Mouse (Mus musculus) Muller cell, postnatal 12 days (primary cell): Measurements from ENCODE around the gene Ifitm7.
A peak's percentile ranks its signal among the peaks of the same experiment; 100 is the strongest.
"Not testable (repeated sequence)": the region's sequence is repeated elsewhere in the genome, so short reads cannot be mapped to it uniquely, and the experiment has no call there.

Experiments used
- DNase-seq: peaks from one replicate; pipeline ENCODE4 v3.0.0-alpha.2; 2015; ENCODE audit errors: inconsistent ontology term

Gene Ifitm7

DNA sequence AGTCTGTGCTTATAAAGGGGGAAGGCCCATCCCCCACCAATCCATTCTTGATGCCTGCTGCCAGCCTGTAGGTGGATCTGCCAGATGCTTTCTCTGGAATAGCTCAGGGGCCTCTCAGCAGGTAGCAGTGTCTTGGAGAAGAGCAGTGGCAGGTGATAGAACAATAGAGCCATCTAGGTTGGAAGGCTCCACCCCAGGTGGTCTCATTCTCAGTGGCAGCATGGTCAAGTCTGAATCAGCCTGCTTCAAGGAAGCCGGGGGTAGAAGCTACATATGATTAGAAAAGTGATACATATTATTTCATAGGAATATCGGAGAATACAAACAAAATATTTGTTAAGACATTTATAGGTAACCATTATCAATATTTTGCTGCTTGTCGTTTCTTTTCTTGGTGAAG is 5.0 kb downstream of the Ifitm7 start:
- not testable (repeated sequence) for DNase-seq

DNA sequence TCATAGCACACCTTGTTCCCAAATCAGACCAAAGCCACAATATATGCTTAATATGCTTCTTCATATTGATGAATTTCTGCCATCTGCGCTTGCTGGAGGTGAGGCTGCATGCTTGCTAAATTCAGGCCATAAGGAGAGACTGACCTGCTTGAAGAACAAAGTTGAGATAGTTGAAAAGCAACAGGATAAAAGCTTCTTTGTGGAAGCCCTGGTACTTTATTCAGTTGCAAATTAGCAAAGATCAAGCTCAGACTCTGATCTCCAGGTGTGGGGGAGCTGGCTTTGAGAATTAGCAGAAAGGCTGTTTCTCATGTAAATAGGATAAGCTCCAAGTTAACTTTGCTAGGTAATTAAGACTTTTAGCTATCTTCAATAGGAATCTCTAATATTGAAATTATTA is 9.7 kb downstream of the Ifitm7 start:
- not testable (repeated sequence) for DNase-seq

DNA sequence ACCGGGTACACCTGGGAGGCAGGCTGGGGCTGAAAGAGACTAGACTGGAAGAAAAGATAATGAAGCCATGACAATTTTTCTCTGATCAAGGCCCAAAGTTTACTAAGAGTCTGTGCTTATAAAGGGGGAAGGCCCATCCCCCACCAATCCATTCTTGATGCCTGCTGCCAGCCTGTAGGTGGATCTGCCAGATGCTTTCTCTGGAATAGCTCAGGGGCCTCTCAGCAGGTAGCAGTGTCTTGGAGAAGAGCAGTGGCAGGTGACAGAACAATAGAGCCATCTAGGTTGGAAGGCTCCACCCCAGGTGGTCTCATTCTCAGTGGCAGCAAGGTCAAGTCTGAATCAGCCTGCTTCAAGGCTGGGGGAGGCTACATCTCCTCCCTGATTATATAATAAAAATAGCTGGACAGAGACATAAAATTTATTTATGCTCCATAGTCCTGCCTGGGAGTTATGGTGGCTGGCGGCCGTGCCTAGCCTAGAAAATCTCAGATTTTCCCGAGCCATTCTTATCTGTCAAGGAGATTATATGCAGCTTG is 10.3 kb downstream of the Ifitm7 start:
- not testable (repeated sequence) for DNase-seq

- no peak for DNase-seq
These were observed 14.6 kb downstream of the Ifitm7 start for GRCm38 (mm10) chr16:13972051-13972450.

- DNase-seq = no peak
These were observed 17.6 kb downstream of the Ifitm7 start for GRCm38 (mm10) chr16:13969096-13969495.

GRCm38 (mm10) chr16:13962053-13962452 is 24.6 kb downstream of the Ifitm7 start:
- DNase-seq = no peak

DNA sequence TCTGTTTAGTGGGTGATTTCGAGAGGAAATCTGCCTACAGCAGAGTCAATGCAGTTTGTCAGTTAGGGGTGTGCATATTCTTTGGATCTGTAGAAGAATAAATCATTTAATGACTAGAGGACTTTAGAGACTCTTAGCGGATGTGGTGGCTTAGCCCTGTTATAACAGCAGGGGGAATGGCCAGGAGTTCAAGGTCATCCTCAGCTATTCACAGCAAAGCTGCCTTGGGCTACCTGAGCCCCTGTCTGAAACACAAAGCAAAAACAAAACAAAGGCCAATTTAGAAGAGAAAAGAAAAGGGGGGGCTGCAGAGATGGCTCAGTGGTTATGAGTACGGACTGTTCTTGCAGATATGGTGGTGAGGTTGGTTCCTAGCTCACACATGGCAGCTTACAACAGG is 35.4 kb downstream of the Ifitm7 start:
- no peak for DNase-seq

- DNase-seq = no peak
These were observed 40.4 kb downstream of the Ifitm7 start for GRCm38 (mm10) chr16:13946306-13946705.

DNA sequence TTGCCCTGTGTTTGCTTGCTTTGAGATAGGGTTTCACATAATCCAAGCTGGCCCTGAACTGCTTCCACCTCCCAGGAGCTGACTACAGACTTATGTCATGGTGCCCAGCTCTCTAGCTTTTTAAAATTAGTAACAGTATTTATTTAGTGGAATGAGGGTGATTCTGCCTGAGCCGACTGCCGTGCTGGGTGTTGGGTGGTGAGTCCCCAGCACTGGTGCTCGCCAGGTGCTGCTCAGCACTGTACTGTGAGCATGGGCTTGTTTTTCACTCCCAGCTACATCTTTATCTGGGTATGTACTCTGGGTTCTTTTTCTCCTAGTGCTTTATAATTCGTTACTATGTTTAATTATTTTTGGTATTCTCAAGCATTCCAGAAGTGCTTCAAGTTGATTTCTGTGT is 41.5 kb downstream of the Ifitm7 start:
- DNase-seq = no peak

GRCm38 (mm10) chr16:13944752-13945151 is 41.9 kb downstream of the Ifitm7 start:
- no peak for DNase-seq

GRCm38 (mm10) chr16:13944178-13944577 is 42.5 kb downstream of the Ifitm7 start:
- peak; percentile 8 for DNase-seq

- DNase-seq = no peak
These were observed 45.8 kb downstream of the Ifitm7 start for GRCm38 (mm10) chr16:13940847-13941395.

DNA sequence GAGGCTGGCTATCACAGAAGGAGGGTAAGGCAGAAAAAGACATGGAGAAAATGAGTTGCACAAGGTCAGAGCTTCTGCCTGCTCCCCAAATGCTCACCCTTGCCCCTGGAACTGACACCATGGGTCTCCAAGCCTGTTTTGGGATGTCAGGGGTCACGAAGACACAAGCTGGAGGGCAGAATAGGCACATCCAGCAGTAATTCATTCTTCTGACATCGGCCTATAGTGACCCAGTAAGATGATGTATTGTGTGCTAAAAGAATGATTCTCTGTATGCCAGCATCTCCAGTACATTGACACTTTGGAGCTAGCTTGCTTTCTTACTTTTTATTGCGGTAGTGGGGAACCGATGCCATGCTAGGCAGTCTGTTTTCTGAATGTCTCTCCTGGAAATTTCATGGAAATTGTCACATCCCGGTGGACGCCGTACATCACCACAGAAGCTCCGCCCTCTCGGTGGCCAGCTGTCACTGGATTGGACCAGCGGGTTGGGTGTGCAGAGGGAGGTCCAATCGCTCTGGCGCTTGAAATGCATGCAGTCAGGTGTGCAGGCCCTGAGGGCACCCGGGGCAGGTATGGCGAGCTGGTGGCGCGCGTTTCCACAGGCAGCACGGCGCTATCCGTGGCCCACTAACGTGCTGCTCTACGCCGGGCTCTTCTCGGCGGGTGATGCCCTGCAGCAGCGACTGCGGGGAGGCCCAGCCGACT is 46.4 kb downstream of the Ifitm7 start:
- peak; percentile 76 for DNase-seq
